Comparison of ENCODE assay signal across 8 mouse cellular contexts in genomic region chr5:114379763-114380162, GRCm38 (mm10). TPM values are rescaled to one million over a fixed set of nuclear protein-coding genes. Genes with fewer than 3 reads are reported as not detected.
DNase-seq lines count a peak whose midpoint lies in the region; ATAC-seq and TF ChIP-seq lines count a peak whose summit lies in the region.

No protein-coding gene starts in this region.

- ATAC-seq in embryonic facial prominence, embryonic 13.5 days (ENCODE audit: insufficient number of reproducible peaks, insufficient read depth, low FRiP score, low TSS enrichment, low read depth), result peak; percentile 27; the same call in 1 of the 2 replicates
- ATAC-seq in intestine, embryonic 14.5 days (replicated peaks; ENCODE audit: low FRiP score, low TSS enrichment, low read depth), result peak; percentile 53
- ATAC-seq in erythroid progenitor cell, adult 5-6 weeks (replicated peaks; ENCODE audit: low FRiP score, poor library complexity, severe bottlenecking), result no peak

- 3% methylated on average over 20 of the region's 20 CpGs for WGBS in thymus, adult 2 months
- WGBS in embryonic facial prominence, embryonic 13.5 days, result under 1% methylated on average over 20 of the region's 20 CpGs
- 3% methylated on average over 20 of the region's 20 CpGs for WGBS in intestine, embryonic 14.5 days

- H3K9me3 ChIP-seq in embryonic facial prominence, embryonic 13.5 days, result no peaks in the 10 kb centered on the region
- no peaks in the 10 kb centered on the region for H3K9me3 ChIP-seq in intestine, embryonic 14.5 days (ENCODE audit: control insufficient read depth, low read length)

- H3K4me1 ChIP-seq in thymus, adult 2 months (replicated peaks; ENCODE audit: control insufficient read depth, insufficient read depth, low read length), result peaks cover 42% of the 10 kb centered on the region
- H3K4me1 ChIP-seq in embryonic facial prominence, embryonic 13.5 days, result peaks cover 61% of the 10 kb centered on the region
- H3K4me1 ChIP-seq in intestine, embryonic 14.5 days (replicated peaks; ENCODE audit: control insufficient read depth, insufficient read depth, low read length), result peaks cover 51% of the 10 kb centered on the region

- peaks cover 6% of the 10 kb centered on the region for H3K36me3 ChIP-seq in thymus, adult 2 months (ENCODE audit: control insufficient read depth, insufficient read depth, low read length)
- peaks cover 15% of the 10 kb centered on the region for H3K36me3 ChIP-seq in embryonic facial prominence, embryonic 13.5 days
- H3K36me3 ChIP-seq in intestine, embryonic 14.5 days (ENCODE audit: control insufficient read depth, insufficient read depth, low read length), result peaks cover 14% of the 10 kb centered on the region; the same call in 1 of the 2 replicates
- H3K36me3 ChIP-seq in myocyte (ENCODE audit: control insufficient read depth, insufficient read depth), result no peaks in the 10 kb centered on the region

- no peak overlapping the region for H3K27ac ChIP-seq in thymus, adult 2 months (ENCODE audit: control insufficient read depth, insufficient read depth, low read length)
- peak overlapping the region; percentile 92 for H3K27ac ChIP-seq in embryonic facial prominence, embryonic 13.5 days
- H3K27ac ChIP-seq in intestine, embryonic 14.5 days (ENCODE audit: low read depth), result peak overlapping the region; percentile 79

- peak overlapping the region; percentile 87 for H3ac ChIP-seq in myocyte (ENCODE audit: control insufficient read depth, insufficient read length)

- H3K9ac ChIP-seq in embryonic facial prominence, embryonic 13.5 days, result peak overlapping the region; percentile 95
- peak overlapping the region; percentile 97 for H3K9ac ChIP-seq in intestine, embryonic 14.5 days (ENCODE audit: low read length)

- TF ChIP-seq CTCF in thymus, adult 2 months (IDR thresholded peaks at IDR 0.05; ENCODE audit: borderline replicate concordance, control insufficient read depth, extremely low read depth, insufficient read depth, low read length, poor library complexity), result no peak

- DNase-seq in thymus, adult 2 months, result no peak
- no peak for DNase-seq in thymus, postnatal 14 days
- DNase-seq in intestine, embryonic 14.5 days (ENCODE audit: low spot score), result peak; percentile 68
- no peak for DNase-seq in MN1 (ENCODE audit: low spot score)
- DNase-seq in layer of hippocampus, adult 11-12 months (ENCODE audit: low spot score), result no peak

- H3K4me3 ChIP-seq in thymus, adult 2 months (ENCODE audit: control insufficient read depth, insufficient read depth, low read length), result peak overlapping the region; percentile 75
- peak overlapping the region; percentile 90 for H3K4me3 ChIP-seq in embryonic facial prominence, embryonic 13.5 days
- peak overlapping the region; percentile 93 for H3K4me3 ChIP-seq in intestine, embryonic 14.5 days (ENCODE audit: low read depth, low read length)
- peak overlapping the region; percentile 90 for H3K4me3 ChIP-seq in myocyte

- no peaks in the 10 kb centered on the region for H3K27me3 ChIP-seq in thymus, adult 2 months (ENCODE audit: control insufficient read depth, insufficient read depth, low read length)
- no peaks in the 10 kb centered on the region for H3K27me3 ChIP-seq in embryonic facial prominence, embryonic 13.5 days
- no peaks in the 10 kb centered on the region for H3K27me3 ChIP-seq in intestine, embryonic 14.5 days (replicated peaks; ENCODE audit: control insufficient read depth, insufficient read depth, low read length)
- H3K27me3 ChIP-seq in myocyte (ENCODE audit: control insufficient read depth, insufficient read depth, insufficient read length), result no peaks in the 10 kb centered on the region

- TF ChIP-seq POLR2A in thymus, adult 2 months (IDR thresholded peaks at IDR 0.05; ENCODE audit: control insufficient read depth, extremely low read depth, insufficient read depth, low read length, poor library complexity), result no peak; the same call in 1 of the 2 replicates
- no peak for TF ChIP-seq POLR2A in myocyte (IDR thresholded peaks at IDR 0.05; ENCODE audit: insufficient read length, low read depth)

- peak overlapping the region; percentile 90 for H3K4me2 ChIP-seq in embryonic facial prominence, embryonic 13.5 days
- peak overlapping the region; percentile 83 for H3K4me2 ChIP-seq in intestine, embryonic 14.5 days (ENCODE audit: low read length)
- peak overlapping the region; percentile 87 for H3K4me2 ChIP-seq in myocyte (ENCODE audit: low read depth)

- H3K79me2 ChIP-seq in myocyte (ENCODE audit: control insufficient read depth, insufficient read depth), result peaks cover 80% of the 10 kb centered on the region

TF ChIP-seq in myocyte, 11 proteins besides CTCF, POLR2A, EP300 and RAD21:
- peak in 2 of 3 experiments; percentile 4 to 11 for TF ChIP-seq MYOD1 (IDR thresholded peaks at IDR 0.05; ENCODE audit: control insufficient read depth in 1 of 3, insufficient read length in 2 of 3, low read depth in 2 of 3)
- TF ChIP-seq E2F4 (IDR thresholded peaks at IDR 0.05; ENCODE audit: insufficient read depth), result no peak

RNA-seq across cellular contexts. Expression of gene Kctd10, which starts 0.5 kb away (rescaled TPM):
- 76.3 and 87.7 TPM in 2 replicates for polyA plus RNA-seq in thymus, adult 2 months (2012; rRNA removed)
- polyA plus RNA-seq in embryonic facial prominence, embryonic 13.5 days (2015; fragmentation: Nextera tagmentation; extraction: Ambion mirVana), result 108 and 110 TPM in 2 replicates
- polyA plus RNA-seq in intestine, embryonic 14.5 days (2014; fragmentation: Nextera tagmentation; extraction: Ambion mirVana), result 116 and 131 TPM in 2 replicates
- polyA plus RNA-seq in myocyte (2012; fragmentation: generic; extraction: Trizol), result 84.1 TPM
- 5.0 and 10.5 TPM in 2 replicates for total RNA-seq in erythroid progenitor cell, adult 5-6 weeks (2015; ENCODE audit: low replicate concordance)
- total RNA-seq in erythroid progenitor cell, adult 5-6 weeks (2017; ENCODE audit: low replicate concordance), result 11.4 and 12.7 TPM in 2 replicates

RNA-seq across cellular contexts. Expression of gene Ube3b, which starts 0.6 kb away (rescaled TPM):
- 123 and 133 TPM in 2 replicates for polyA plus RNA-seq in thymus, adult 2 months (2012; rRNA removed)
- 41.4 and 43.4 TPM in 2 replicates for polyA plus RNA-seq in embryonic facial prominence, embryonic 13.5 days (2015; fragmentation: Nextera tagmentation; extraction: Ambion mirVana)
- polyA plus RNA-seq in intestine, embryonic 14.5 days (2014; fragmentation: Nextera tagmentation; extraction: Ambion mirVana), result 49.0 and 51.8 TPM in 2 replicates
- polyA plus RNA-seq in myocyte (2012; fragmentation: generic; extraction: Trizol), result 56.0 TPM
- 19.3 and 27.0 TPM in 2 replicates for total RNA-seq in erythroid progenitor cell, adult 5-6 weeks (2015; ENCODE audit: low replicate concordance)
- 12.9 and 21.7 TPM in 2 replicates for total RNA-seq in erythroid progenitor cell, adult 5-6 weeks (2017; ENCODE audit: low replicate concordance)
